Mouse (Mus musculus): ENCODE measurements around the gene Rplp1.

Gene Rplp1

GRCm38 (mm10) chr9:61914203-61914916, at the start of gene Rplp1:
Gene Rplp1, minus strand, starts transcription at chr9:61914542.
- DNase-seq (ENCODE audit: low spot score), result peak; percentile 96

- no peak for DNase-seq (ENCODE audit: low spot score)
Measured at GRCm38 (mm10) chr9:61963356-61963755, 49.0 kb upstream of the Rplp1 start.

DNA sequence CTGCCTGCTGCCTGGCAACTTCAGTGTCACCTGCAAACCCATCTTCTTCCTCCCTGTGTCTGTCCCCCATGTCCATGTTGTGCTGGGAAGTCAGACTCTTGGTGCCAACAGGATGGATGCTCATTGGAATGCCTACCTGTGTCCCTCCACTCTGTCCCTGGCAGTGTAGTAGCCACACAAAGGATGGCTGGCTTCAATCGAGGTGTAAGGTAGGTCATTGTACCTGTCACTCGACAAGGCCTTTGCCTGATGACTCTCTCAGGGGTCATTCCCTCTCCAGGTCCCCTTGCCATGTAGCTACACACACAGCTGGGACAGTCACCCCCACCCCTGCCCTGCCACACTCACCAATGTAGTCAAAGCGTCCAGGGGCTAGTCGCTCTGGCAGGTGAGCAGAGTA, 46.8 kb upstream of the Rplp1 start:
- DNase-seq (ENCODE audit: low spot score), result no peak

DNA sequence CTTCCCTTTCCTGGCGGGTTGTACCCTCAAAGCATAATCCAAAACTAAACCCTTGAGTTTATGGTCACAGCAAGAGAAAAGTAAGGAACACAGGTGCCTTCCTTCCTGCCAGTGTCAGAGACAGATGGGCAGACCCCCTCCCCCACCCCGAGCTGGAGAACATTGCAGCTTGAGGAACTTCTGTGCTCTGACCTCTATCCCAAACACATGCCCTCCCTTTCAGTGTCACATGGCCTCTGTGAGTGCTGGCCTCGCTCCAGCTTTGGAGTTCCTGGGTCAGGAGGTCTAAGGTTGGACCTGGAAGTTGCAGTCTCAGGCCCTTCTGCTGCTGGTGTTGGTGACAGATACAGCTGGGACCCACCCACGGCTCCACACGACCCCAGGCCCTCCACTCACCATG, 46.4 kb upstream of the Rplp1 start:
- DNase-seq (ENCODE audit: low spot score), result no peak

- DNase-seq (ENCODE audit: low spot score), result no peak
Measured at GRCm38 (mm10) chr9:61959921-61960569, 45.7 kb upstream of the Rplp1 start.

DNA sequence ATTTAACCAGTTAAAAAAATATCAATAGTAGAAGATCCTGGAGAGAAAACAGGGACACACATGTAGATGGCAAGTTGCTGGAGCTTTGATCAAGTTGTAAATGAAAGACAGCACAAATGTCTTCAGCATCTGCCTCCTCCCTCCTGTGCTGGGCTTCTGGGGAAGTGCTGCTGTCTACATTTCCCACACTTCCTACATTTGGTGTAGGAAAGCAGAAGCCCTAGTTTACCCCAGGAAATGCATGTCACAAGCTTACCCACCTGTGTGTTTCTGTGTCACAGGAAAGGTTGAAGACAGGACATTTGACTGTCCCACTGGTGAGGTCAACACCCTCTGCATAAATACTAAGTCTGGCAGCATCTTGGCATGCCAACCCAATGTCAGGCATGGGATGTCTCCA, 40.4 kb upstream of the Rplp1 start:
- DNase-seq (ENCODE audit: low spot score), result no peak

DNA sequence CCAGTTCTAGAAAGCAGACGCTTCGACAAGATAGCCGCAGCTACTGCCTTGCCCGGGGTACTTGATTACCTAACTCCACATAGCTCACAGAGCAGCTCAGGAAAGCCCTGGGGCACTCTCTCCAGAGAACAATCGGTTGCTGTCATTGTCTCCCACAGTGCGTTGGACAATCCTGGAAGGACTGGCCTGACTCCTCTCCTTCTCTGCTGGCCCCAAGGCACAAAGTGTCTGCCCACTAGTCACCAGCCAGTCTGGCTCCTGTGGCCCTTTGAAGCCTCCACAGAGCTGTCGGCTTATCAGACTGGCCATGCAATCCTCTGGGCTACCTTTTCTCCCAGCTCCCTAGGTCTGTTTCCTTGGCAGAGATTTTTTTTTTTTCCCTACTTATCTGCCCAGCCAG, 37.9 kb upstream of the Rplp1 start:
- no peak for DNase-seq (ENCODE audit: low spot score)

- DNase-seq (ENCODE audit: low spot score), result peak; percentile 92
Measured at GRCm38 (mm10) chr9:61947402-61948346, 33.3 kb upstream of the Rplp1 start.

- peak; percentile 97 for DNase-seq (ENCODE audit: low spot score)
Measured at GRCm38 (mm10) chr9:61946623-61947401, 32.5 kb upstream of the Rplp1 start, which contains the start of gene Kif23. Gene Kif23, minus strand, starts transcription at chr9:61946774.

DNA sequence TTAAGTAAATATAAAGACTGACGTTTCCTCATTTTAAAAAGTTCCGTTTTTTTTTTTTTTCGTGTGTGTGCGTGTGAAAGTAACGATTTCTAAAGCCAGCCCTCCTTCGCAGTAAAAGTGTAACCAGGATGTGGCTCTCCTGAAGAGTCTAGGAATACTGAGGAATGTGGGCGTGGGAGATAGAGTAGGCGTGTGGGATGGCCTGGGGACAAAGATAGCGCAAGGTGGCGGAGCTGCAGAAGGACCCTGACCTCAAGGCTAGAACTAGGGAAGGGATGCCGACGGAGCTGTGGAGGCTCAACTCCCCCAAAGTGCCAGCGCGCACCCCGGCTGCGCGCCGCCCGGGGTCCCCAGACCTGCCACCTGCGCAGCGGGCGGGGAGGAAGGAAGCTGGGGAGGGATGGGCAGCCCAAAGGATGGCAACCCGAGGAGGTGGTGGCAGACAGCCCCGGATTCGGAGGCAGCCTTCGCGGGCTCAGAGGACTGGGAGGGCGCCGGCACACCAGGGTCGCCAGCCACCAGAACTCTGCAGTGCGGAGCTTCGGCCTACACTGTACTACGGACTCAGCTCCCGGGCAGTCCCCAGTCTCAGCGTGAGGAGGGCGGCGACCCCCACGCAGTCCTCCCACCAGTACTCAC, 31.8 kb upstream of the Rplp1 start:
- peak; percentile 26 for DNase-seq (ENCODE audit: low spot score)

GRCm38 (mm10) chr9:61941054-61941453, 26.7 kb upstream of the Rplp1 start:
- DNase-seq (ENCODE audit: low spot score), result peak; percentile 40

GRCm38 (mm10) chr9:61933333-61933732, 19.0 kb upstream of the Rplp1 start:
- no peak for DNase-seq (ENCODE audit: low spot score)

- DNase-seq (ENCODE audit: low spot score), result no peak
Measured at GRCm38 (mm10) chr9:61932009-61932408, 17.7 kb upstream of the Rplp1 start.

GRCm38 (mm10) chr9:61925086-61925660, 10.8 kb upstream of the Rplp1 start:
- DNase-seq (ENCODE audit: low spot score), result no peak

GRCm38 (mm10) chr9:61920331-61920730, 6.0 kb upstream of the Rplp1 start:
- DNase-seq (ENCODE audit: low spot score), result no peak

DNA sequence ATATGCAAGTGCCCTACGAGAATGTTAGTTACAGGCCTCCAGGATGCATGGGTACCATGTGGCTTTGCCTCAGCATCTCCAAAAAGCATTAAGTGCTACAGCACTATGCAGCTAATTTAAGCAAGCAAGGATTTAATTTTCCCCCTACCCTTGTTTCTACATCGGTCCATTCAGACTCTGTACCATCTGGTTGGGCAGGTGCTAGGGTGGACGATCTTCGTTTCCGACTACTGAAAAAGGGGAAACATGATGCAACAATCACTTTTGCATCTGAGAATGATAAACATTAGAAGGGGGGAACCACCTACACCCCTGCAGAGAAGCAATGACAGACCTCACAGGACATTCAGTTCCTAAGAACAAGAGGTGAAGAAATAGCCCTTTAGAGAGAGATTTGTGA, 5.1 kb upstream of the Rplp1 start:
- no peak for DNase-seq (ENCODE audit: low spot score)

DNA sequence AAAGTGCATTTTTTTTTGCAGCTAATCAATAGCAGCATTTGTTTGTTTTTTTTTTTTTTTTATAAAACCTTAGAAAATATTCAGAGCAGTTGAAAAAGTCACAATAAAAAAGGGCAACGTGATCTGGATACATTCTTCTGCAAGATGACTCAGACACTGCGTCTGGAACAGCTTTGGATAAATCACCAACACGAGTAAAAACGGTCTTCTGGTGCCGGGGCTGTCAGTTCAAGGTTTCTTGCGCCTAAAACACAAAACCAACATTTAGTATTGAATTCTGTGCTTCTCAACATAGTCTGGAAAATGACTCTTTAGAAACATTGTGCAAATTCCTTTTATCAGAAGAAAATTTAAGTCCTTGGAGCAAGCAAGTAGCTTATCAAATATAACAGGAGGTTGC, 3.1 kb upstream of the Rplp1 start:
- DNase-seq (ENCODE audit: low spot score), result no peak

DNA sequence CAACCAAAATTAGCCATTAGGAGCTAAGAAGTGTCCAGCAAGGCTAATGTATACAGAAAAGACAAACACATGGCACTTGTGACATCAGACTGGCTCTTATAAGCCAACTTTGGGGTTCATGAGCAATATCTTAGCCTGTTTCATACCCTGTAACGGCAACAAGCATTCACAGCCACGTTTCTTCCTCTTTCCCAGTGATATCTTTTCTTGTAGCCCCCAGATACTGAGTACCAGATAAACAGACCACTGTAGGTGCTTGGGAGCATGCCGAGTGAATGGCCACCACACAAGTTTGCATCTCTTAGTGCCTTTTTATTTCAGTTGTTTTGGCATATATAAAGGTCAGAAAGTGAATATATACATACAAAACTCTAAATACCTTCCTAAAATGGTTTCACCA, 2.6 kb upstream of the Rplp1 start:
- DNase-seq (ENCODE audit: low spot score), result no peak

DNA sequence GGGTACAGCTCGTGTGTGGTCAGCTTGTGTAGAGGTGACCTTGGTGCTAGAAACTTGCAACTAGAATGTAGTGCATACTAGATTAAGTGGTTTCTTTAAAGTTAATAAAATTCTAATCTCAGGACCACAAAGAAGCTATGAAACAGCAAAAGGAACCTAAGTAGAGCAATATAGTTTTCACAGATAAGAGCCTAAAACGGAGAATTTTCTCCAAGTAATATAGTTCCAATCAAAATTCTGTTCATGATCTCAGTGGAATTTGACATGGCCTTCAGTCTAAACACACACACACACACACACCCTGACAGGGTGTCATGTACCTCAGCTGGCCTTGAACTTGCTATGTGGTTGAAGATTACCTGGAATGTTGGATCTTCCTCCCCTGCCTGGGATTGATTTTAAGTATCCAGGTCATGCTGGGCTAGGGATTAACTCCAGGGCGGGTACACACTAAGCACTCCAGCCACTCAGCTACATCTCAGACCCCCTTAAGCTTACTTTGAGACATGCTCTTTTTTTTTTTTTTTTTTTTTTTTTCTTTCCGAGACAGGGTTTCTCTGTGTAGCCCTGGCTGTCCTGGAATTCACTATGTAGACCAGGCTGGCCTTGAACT, 1.2 kb upstream of the Rplp1 start:
- no peak for DNase-seq (ENCODE audit: low spot score)

DNA sequence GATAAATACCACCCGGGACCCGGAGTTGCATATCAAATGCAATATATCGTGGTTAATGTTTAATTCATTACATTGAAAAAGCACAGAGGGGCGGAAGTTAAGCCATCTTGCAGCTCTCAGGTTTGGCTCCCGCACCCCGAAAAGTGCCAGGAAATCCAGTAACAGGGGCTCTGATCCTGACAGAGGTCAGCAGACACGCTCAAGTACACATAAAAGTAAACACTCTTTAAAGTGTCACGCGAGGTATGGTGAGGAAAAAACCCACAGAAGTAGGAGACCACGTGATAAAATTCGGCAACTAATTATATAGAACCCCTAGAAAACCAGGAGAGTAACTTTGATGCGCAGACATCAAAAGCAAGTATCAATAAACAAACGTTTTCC, 567 bp upstream of the Rplp1 start:
- DNase-seq (ENCODE audit: low spot score), result no peak

Data from MN1 (cell line).